Mouse (Mus musculus): ENCODE results near the gene Cnr2. TPM values are rescaled to one million over a fixed set of nuclear protein-coding genes. Genes with fewer than 3 reads are reported as not detected.

Gene Cnr2
- polyA plus RNA-seq, 1 experiment from 2014 or later: 1.1 TPM

GRCm38 (mm10) chr4:135875991-135876582, 19.1 kb upstream of the Cnr2 start:
- Histone ChIP-seq H3K36me3 (ENCODE audit: insufficient read depth, low read length) (peaks cover 12% of the 10 kb centered on the region), H3K4me3 (ENCODE audit: low read length) (peak overlapping the region; percentile 31), H3K27ac (ENCODE audit: low read length) (peak overlapping the region; percentile 100), H3K9me3 (ENCODE audit: low read length) (no peaks in the 10 kb centered on the region), H3K4me1 (ENCODE audit: insufficient read depth, low read length) (peaks cover 46% of the 10 kb centered on the region), H3K4me2 (replicated peaks; ENCODE audit: low read depth, low read length) (peak overlapping the region; percentile 52), H3K9ac (replicated peaks; ENCODE audit: low read length) (peak overlapping the region; percentile 59), H3K27me3 (ENCODE audit: insufficient read depth, low read length) (no peaks in the 10 kb centered on the region)
- WGBS: 3% methylated on average over 9 of the region's 9 CpGs
- no peak for ATAC-seq (ENCODE audit: low FRiP score, low TSS enrichment)

GRCm38 (mm10) chr4:135876583-135877020, 18.6 kb upstream of the Cnr2 start:
- Histone ChIP-seq H3K4me1 (ENCODE audit: insufficient read depth, low read length) (peaks cover 43% of the 10 kb centered on the region), H3K36me3 (ENCODE audit: insufficient read depth, low read length) (peaks cover 9% of the 10 kb centered on the region), H3K9ac (replicated peaks; ENCODE audit: low read length) (peak overlapping the region; percentile 59), H3K27ac (ENCODE audit: low read length) (peak overlapping the region; percentile 100), H3K4me3 (ENCODE audit: low read length) (peak overlapping the region; percentile 31), H3K4me2 (replicated peaks; ENCODE audit: low read depth, low read length) (peak overlapping the region; percentile 52), H3K27me3 (ENCODE audit: insufficient read depth, low read length) (no peaks in the 10 kb centered on the region), H3K9me3 (ENCODE audit: low read length) (no peaks in the 10 kb centered on the region)
- WGBS: 2% methylated on average over 16 of the region's 16 CpGs
- ATAC-seq (ENCODE audit: low FRiP score, low TSS enrichment): peak; percentile 10; the same call in 1 of the 2 replicates

- H3K9me3 ChIP-seq (ENCODE audit: low read length): no peaks in the 10 kb centered on the region
- H3K4me1 ChIP-seq (ENCODE audit: insufficient read depth, low read length): peaks cover 35% of the 10 kb centered on the region
- no peak for ATAC-seq (ENCODE audit: low FRiP score, low TSS enrichment)
- no peak overlapping the region for H3K4me2 ChIP-seq (replicated peaks; ENCODE audit: low read depth, low read length)
- H3K9ac ChIP-seq (replicated peaks; ENCODE audit: low read length): no peak overlapping the region
- no peak overlapping the region for H3K27ac ChIP-seq (ENCODE audit: low read length)
- 60% methylated on average over 2 of the region's 2 CpGs for WGBS
- no peaks in the 10 kb centered on the region for H3K36me3 ChIP-seq (ENCODE audit: insufficient read depth, low read length)
- no peaks in the 10 kb centered on the region for H3K27me3 ChIP-seq (ENCODE audit: insufficient read depth, low read length)
- no peak overlapping the region for H3K4me3 ChIP-seq (ENCODE audit: low read length)
Measured at GRCm38 (mm10) chr4:135877742-135878141, 17.5 kb upstream of the Cnr2 start.

DNA sequence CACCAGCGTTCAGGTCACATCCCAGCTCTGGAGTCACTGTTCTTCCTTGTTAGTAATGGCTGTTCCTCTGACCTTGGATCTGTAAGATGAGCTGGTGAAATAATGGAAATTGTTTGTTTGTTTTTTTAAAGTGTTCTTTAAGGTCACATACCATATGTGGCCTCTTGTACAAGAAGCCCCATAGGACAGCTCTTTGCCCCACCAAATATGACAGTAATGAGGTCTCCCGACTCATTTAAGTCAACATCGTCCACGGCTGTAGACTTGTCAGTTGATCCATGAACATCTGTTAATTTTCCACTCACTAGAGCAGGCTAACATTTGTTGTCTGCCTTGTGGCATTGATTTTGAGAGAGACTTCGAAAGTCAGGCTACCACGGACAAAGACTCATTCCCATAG, 16.2 kb upstream of the Cnr2 start:
- H3K27ac ChIP-seq (ENCODE audit: low read length): no peak overlapping the region
- no peak overlapping the region for H3K9ac ChIP-seq (replicated peaks; ENCODE audit: low read length)
- no peak for ATAC-seq (ENCODE audit: low FRiP score, low TSS enrichment)
- no peaks in the 10 kb centered on the region for H3K9me3 ChIP-seq (ENCODE audit: low read length)
- no peak overlapping the region for H3K4me2 ChIP-seq (replicated peaks; ENCODE audit: low read depth, low read length)
- H3K36me3 ChIP-seq (ENCODE audit: insufficient read depth, low read length): no peaks in the 10 kb centered on the region
- H3K27me3 ChIP-seq (ENCODE audit: insufficient read depth, low read length): no peaks in the 10 kb centered on the region
- WGBS: 63% methylated on average over 6 of the region's 6 CpGs
- peaks cover 45% of the 10 kb centered on the region for H3K4me1 ChIP-seq (ENCODE audit: insufficient read depth, low read length)
- H3K4me3 ChIP-seq (ENCODE audit: low read length): no peak overlapping the region

DNA sequence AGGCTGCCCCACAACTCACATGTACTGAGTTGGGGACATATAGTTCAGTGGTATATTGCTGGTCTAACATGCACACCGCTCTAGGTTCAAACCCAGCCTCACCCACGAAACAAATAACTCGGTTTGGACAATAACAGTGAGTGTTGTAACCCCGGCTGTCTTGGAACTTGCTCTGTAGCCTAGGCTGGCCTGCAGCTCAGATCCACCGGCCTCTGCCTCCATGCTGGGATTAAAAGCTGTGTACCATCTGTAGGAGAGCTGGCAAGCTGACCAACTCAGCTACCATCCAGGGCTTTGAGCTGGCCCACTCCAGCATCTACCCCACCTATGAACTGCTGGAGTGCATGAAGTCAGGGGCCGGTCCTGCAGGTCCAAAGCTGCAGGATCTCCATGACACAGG, 15.2 kb upstream of the Cnr2 start:
- WGBS: 94% methylated on average over 6 of the region's 6 CpGs
- Histone ChIP-seq H3K4me2 (replicated peaks; ENCODE audit: low read depth, low read length) (no peak overlapping the region), H3K4me1 (ENCODE audit: insufficient read depth, low read length) (peaks cover 41% of the 10 kb centered on the region), H3K9ac (replicated peaks; ENCODE audit: low read length) (no peak overlapping the region), H3K36me3 (ENCODE audit: insufficient read depth, low read length) (no peaks in the 10 kb centered on the region), H3K4me3 (ENCODE audit: low read length) (no peak overlapping the region), H3K9me3 (ENCODE audit: low read length) (no peaks in the 10 kb centered on the region), H3K27ac (ENCODE audit: low read length) (no peak overlapping the region), H3K27me3 (ENCODE audit: insufficient read depth, low read length) (no peaks in the 10 kb centered on the region)
- ATAC-seq (ENCODE audit: low FRiP score, low TSS enrichment): no peak

DNA sequence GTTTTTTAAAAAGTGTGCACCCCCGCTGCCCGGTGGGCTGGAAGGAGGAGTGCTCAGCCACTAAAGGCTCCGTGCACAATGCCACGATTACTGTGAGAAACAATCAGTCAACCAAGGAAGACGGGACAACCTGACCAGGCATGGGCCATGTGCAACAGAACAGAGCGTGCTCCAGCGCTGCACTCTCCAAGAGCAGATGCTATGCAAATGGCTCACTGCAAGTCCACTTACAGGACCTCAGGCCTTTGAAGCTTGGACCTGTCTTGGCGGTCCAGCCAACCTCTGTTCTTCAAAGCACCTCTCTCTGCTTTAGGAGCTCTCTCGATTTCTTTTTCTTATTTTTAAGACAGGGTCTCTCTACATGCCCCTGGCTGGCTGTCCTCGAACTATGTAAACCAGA, 14.6 kb upstream of the Cnr2 start:
- H3K4me1 ChIP-seq (ENCODE audit: insufficient read depth, low read length): peaks cover 36% of the 10 kb centered on the region
- no peak for ATAC-seq (ENCODE audit: low FRiP score, low TSS enrichment)
- no peak overlapping the region for H3K4me2 ChIP-seq (replicated peaks; ENCODE audit: low read depth, low read length)
- H3K9ac ChIP-seq (replicated peaks; ENCODE audit: low read length): no peak overlapping the region
- 75% methylated on average over 10 of the region's 10 CpGs for WGBS
- no peaks in the 10 kb centered on the region for H3K9me3 ChIP-seq (ENCODE audit: low read length)
- H3K27ac ChIP-seq (ENCODE audit: low read length): no peak overlapping the region
- no peaks in the 10 kb centered on the region for H3K27me3 ChIP-seq (ENCODE audit: insufficient read depth, low read length)
- H3K36me3 ChIP-seq (ENCODE audit: insufficient read depth, low read length): no peaks in the 10 kb centered on the region
- no peak overlapping the region for H3K4me3 ChIP-seq (ENCODE audit: low read length)

DNA sequence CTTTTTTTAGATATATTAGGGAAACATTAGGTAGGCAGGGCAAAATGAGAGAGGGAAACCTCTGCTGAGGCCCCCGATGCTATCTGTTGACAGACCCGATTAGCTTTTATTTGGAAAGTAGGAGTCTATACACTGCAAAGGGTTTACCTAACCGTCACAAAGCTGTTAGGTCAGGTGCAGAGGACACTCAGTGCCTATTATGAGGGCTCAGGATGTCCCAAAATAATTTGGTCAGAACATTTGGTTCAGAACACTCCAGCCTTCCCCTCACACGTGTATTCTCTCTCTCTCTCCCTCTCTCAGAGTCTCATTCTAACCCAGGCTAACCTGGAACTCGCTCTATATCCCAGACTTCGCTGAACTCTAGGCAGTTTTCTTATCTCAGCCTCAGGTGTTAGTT, 13.2 kb upstream of the Cnr2 start:
- no peaks in the 10 kb centered on the region for H3K9me3 ChIP-seq (ENCODE audit: low read length)
- 78% methylated on average over 6 of the region's 6 CpGs for WGBS
- H3K4me2 ChIP-seq (replicated peaks; ENCODE audit: low read depth, low read length): no peak overlapping the region
- no peak for ATAC-seq (ENCODE audit: low FRiP score, low TSS enrichment)
- H3K4me3 ChIP-seq (ENCODE audit: low read length): no peak overlapping the region
- H3K27ac ChIP-seq (ENCODE audit: low read length): no peak overlapping the region
- peaks cover 21% of the 10 kb centered on the region for H3K4me1 ChIP-seq (ENCODE audit: insufficient read depth, low read length)
- no peaks in the 10 kb centered on the region for H3K36me3 ChIP-seq (ENCODE audit: insufficient read depth, low read length)
- H3K27me3 ChIP-seq (ENCODE audit: insufficient read depth, low read length): no peaks in the 10 kb centered on the region
- no peak overlapping the region for H3K9ac ChIP-seq (replicated peaks; ENCODE audit: low read length)

DNA sequence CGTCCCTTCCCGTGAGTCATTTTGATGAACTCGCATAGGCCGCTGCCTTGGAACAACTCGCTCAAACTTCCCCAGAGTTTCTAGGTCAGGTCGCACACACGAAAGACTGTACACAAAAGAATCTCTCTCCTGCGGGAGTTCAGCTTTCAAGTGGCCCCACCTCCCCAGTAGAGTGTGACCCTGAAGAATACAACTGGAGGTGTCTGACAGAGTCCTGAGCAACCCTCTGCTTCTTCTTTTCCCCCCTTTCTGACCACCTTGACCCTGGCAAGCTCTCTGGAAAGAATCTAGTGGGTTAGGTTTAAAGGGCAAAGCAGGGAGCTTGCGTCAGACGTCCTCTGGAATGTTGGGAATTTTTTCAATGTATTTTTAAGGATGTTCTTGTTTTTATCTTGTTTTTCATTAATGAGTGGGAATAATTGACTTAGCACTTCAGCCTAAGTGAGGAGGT, 11.8 kb upstream of the Cnr2 start:
- Histone ChIP-seq H3K9ac (replicated peaks; ENCODE audit: low read length) (0 out of 2 replicates have a peak overlapping the region, but pooled peaks have one; percentile 22), H3K4me3 (ENCODE audit: low read length) (no peak overlapping the region), H3K4me2 (replicated peaks; ENCODE audit: low read depth, low read length) (no peak overlapping the region), H3K36me3 (ENCODE audit: insufficient read depth, low read length) (no peaks in the 10 kb centered on the region), H3K9me3 (ENCODE audit: low read length) (no peaks in the 10 kb centered on the region), H3K27me3 (ENCODE audit: insufficient read depth, low read length) (no peaks in the 10 kb centered on the region), H3K4me1 (ENCODE audit: insufficient read depth, low read length) (peaks cover 19% of the 10 kb centered on the region), H3K27ac (ENCODE audit: low read length) (peak overlapping the region; percentile 53)
- 26% methylated on average over 10 of the region's 10 CpGs for WGBS
- no peak for ATAC-seq (ENCODE audit: low FRiP score, low TSS enrichment)

DNA sequence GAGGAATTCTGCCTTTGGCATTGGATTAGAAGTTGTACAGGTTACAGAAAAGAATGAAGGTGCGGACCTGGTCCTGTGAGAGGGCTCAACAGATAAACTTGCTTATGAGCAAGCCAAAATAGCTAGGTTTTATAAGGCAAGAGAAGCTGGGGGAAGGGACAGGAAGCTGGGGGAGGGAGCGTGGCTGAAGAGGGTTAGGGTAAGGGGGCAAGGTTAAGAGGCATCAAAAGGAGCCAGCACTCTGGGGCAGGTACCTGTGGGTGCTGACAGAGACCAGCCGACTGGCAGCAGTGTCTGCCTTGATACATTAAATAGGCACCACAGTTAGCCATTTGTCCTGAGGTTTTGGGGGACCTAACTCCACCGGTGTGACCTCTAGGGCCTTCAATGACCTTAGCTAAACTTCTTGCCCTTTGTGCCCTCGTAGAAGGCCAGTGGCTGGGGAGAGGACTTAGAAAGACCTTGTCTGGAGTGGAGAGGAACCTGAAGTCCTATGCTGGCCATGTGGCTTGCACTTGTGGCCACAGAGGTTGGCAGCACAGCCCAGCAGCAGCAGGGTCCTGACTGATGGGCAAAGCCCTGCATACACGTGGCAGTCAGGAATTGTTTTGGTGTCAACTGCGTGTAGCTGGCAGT, 11.2 kb upstream of the Cnr2 start:
- WGBS: 47% methylated on average over 7 of the region's 7 CpGs
- H3K9me3 ChIP-seq (ENCODE audit: low read length): no peaks in the 10 kb centered on the region
- peak overlapping the region; percentile 29; the same call in 1 of the 2 replicates for H3K27ac ChIP-seq (ENCODE audit: low read length)
- H3K4me3 ChIP-seq (ENCODE audit: low read length): no peak overlapping the region
- no peaks in the 10 kb centered on the region for H3K27me3 ChIP-seq (ENCODE audit: insufficient read depth, low read length)
- no peak for ATAC-seq (ENCODE audit: low FRiP score, low TSS enrichment)
- no peak overlapping the region for H3K4me2 ChIP-seq (replicated peaks; ENCODE audit: low read depth, low read length)
- H3K9ac ChIP-seq (replicated peaks; ENCODE audit: low read length): no peak overlapping the region
- no peaks in the 10 kb centered on the region for H3K36me3 ChIP-seq (ENCODE audit: insufficient read depth, low read length)
- H3K4me1 ChIP-seq (ENCODE audit: insufficient read depth, low read length): peaks cover 19% of the 10 kb centered on the region

GRCm38 (mm10) chr4:135884531-135884930, 10.7 kb upstream of the Cnr2 start:
- Histone ChIP-seq H3K36me3 (ENCODE audit: insufficient read depth, low read length) (no peaks in the 10 kb centered on the region), H3K4me2 (replicated peaks; ENCODE audit: low read depth, low read length) (no peak overlapping the region), H3K4me1 (ENCODE audit: insufficient read depth, low read length) (peaks cover 19% of the 10 kb centered on the region), H3K4me3 (ENCODE audit: low read length) (no peak overlapping the region), H3K27ac (ENCODE audit: low read length) (no peak overlapping the region), H3K27me3 (ENCODE audit: insufficient read depth, low read length) (no peaks in the 10 kb centered on the region), H3K9ac (replicated peaks; ENCODE audit: low read length) (no peak overlapping the region), H3K9me3 (ENCODE audit: low read length) (no peaks in the 10 kb centered on the region)
- no peak for ATAC-seq (ENCODE audit: low FRiP score, low TSS enrichment)
- WGBS: 49% methylated on average over 6 of the region's 6 CpGs

All from kidney, embryonic 16.5 days (tissue).